Mouse (Mus musculus): ENCODE results near the gene Ccdc24.

GRCm38 (mm10) chr4:117830124-117830551 lies 42.2 kb downstream of the Ccdc24 start:
- no peak for TF ChIP-seq CTCF (IDR thresholded peaks at IDR 0.05; ENCODE audit: extremely low read depth, insufficient read depth, insufficient read length, insufficient replicate concordance)
- TF ChIP-seq POLR2A (IDR thresholded peaks at IDR 0.05; ENCODE audit: low read depth, low read length), result no peak

Data from spleen, adult 2 months (tissue).